Mouse (Mus musculus): Measurements from ENCODE around the gene Clasp1. TPM values are rescaled to one million over a fixed set of nuclear protein-coding genes. Genes with fewer than 3 reads are reported as not detected.
"Not testable (repeated sequence)": the region's sequence is repeated elsewhere in the genome, so short reads cannot be mapped to it uniquely, and the experiment has no call there.

The Clasp1 gene
- polyA plus RNA-seq, 1 experiment from 2014 or later, result 115 TPM

- H3K9me3 ChIP-seq (replicated peaks), result no peaks in the 10 kb centered on the region
- H3K9ac ChIP-seq, result no peak overlapping the region
- whole genome bisulfite sequencing, result 76% methylated on average over 4 of the region's 4 CpGs
- peaks cover 36% of the 10 kb centered on the region for H3K4me1 ChIP-seq (replicated peaks)
- no peaks in the 10 kb centered on the region for H3K27me3 ChIP-seq (replicated peaks)
- ATAC-seq (ENCODE audit: insufficient number of reproducible peaks, low FRiP score), result no peak
- no peak overlapping the region for H3K4me2 ChIP-seq
- H3K36me3 ChIP-seq, result peaks cover 87% of the 10 kb centered on the region
- no peak overlapping the region for H3K27ac ChIP-seq (ENCODE audit: poor library complexity, severe bottlenecking)
- H3K4me3 ChIP-seq, result no peak overlapping the region
These were observed 204.1 kb downstream of the Clasp1 start for GRCm38 (mm10) chr1:118592933-118593332.

- H3K9ac ChIP-seq, result no peak overlapping the region
- H3K27ac ChIP-seq (ENCODE audit: poor library complexity, severe bottlenecking), result no peak overlapping the region
- 17% methylated on average over 2 of the region's 2 CpGs for WGBS
- no peaks in the 10 kb centered on the region for H3K9me3 ChIP-seq (replicated peaks)
- H3K4me1 ChIP-seq (replicated peaks), result peaks cover 36% of the 10 kb centered on the region
- ATAC-seq (ENCODE audit: insufficient number of reproducible peaks, low FRiP score), result no peak
- H3K4me2 ChIP-seq, result no peak overlapping the region
- no peak overlapping the region for H3K4me3 ChIP-seq
- peaks cover 95% of the 10 kb centered on the region for H3K36me3 ChIP-seq
- H3K27me3 ChIP-seq (replicated peaks), result no peaks in the 10 kb centered on the region
These were observed 206.5 kb downstream of the Clasp1 start for GRCm38 (mm10) chr1:118595395-118595794.

GRCm38 (mm10) chr1:118597475-118598213 is 208.8 kb downstream of the Clasp1 start:
- Histone ChIP-seq H3K4me3 (no peak overlapping the region), H3K9ac (no peak overlapping the region), H3K4me1 (replicated peaks) (peaks cover 23% of the 10 kb centered on the region), H3K27ac (ENCODE audit: poor library complexity, severe bottlenecking) (no peak overlapping the region), H3K4me2 (no peak overlapping the region), H3K27me3 (replicated peaks) (no peaks in the 10 kb centered on the region), H3K36me3 (peaks cover 94% of the 10 kb centered on the region), H3K9me3 (replicated peaks) (no peaks in the 10 kb centered on the region)
- 94% methylated on average over 2 of the region's 2 CpGs for whole genome bisulfite sequencing
- ATAC-seq (ENCODE audit: insufficient number of reproducible peaks, low FRiP score), result no peak

GRCm38 (mm10) chr1:118598339-118598738 is 209.5 kb downstream of the Clasp1 start:
- Histone ChIP-seq H3K4me1 (replicated peaks) (peaks cover 20% of the 10 kb centered on the region), H3K27me3 (replicated peaks) (no peaks in the 10 kb centered on the region), H3K4me3 (no peak overlapping the region), H3K4me2 (no peak overlapping the region), H3K27ac (ENCODE audit: poor library complexity, severe bottlenecking) (no peak overlapping the region), H3K9ac (no peak overlapping the region), H3K36me3 (peaks cover 94% of the 10 kb centered on the region), H3K9me3 (replicated peaks) (no peaks in the 10 kb centered on the region)
- ATAC-seq (ENCODE audit: insufficient number of reproducible peaks, low FRiP score), result no peak
- WGBS, result 85% methylated on average over 3 of the region's 3 CpGs

- Histone ChIP-seq H3K9ac (no peak overlapping the region), H3K4me2 (no peak overlapping the region), H3K27ac (ENCODE audit: poor library complexity, severe bottlenecking) (no peak overlapping the region), H3K27me3 (replicated peaks) (no peaks in the 10 kb centered on the region), H3K9me3 (replicated peaks) (no peaks in the 10 kb centered on the region), H3K36me3 (peaks cover 33% of the 10 kb centered on the region), H3K4me3 (no peak overlapping the region), H3K4me1 (replicated peaks) (no peaks in the 10 kb centered on the region)
- 88% methylated on average over 3 of the region's 3 CpGs for WGBS
- no peak for ATAC-seq (ENCODE audit: insufficient number of reproducible peaks, low FRiP score)
These were observed 224.8 kb downstream of the Clasp1 start for GRCm38 (mm10) chr1:118613631-118614183.

GRCm38 (mm10) chr1:118621055-118621454 is 232.2 kb downstream of the Clasp1 start:
- not testable (repeated sequence) for H3K4me1 ChIP-seq (replicated peaks)

GRCm38 (mm10) chr1:118622857-118623256 is 234.0 kb downstream of the Clasp1 start:
- Histone ChIP-seq H3K36me3 (no peaks in the 10 kb centered on the region), H3K4me3 (no peak overlapping the region), H3K4me1 (replicated peaks) (peaks cover 11% of the 10 kb centered on the region; the same call in 1 of the 2 replicates), H3K9ac (no peak overlapping the region), H3K27ac (ENCODE audit: poor library complexity, severe bottlenecking) (no peak overlapping the region), H3K9me3 (replicated peaks) (0 out of 2 replicates have a peak, but pooled peaks cover 2% of the 10 kb centered on the region), H3K4me2 (no peak overlapping the region), H3K27me3 (replicated peaks) (peaks cover 17% of the 10 kb centered on the region; the same call in 1 of the 2 replicates)
- WGBS, result 49% methylated on average over 3 of the region's 3 CpGs
- ATAC-seq (ENCODE audit: insufficient number of reproducible peaks, low FRiP score), result no peak

More at GRCm38 (mm10) chr1:118621055-118621454, 232.2 kb downstream of the Clasp1 start:
- not testable (repeated sequence) for H3K9me3 ChIP-seq (replicated peaks); H3K4me2 ChIP-seq; H3K9ac ChIP-seq; H3K36me3 ChIP-seq; H3K4me3 ChIP-seq; ATAC-seq (ENCODE audit: insufficient number of reproducible peaks, low FRiP score); H3K27me3 ChIP-seq (replicated peaks); H3K27ac ChIP-seq (ENCODE audit: poor library complexity, severe bottlenecking)
- WGBS, result 81% methylated on average over 5 of the region's 5 CpGs

- H3K4me2 ChIP-seq, result no peak overlapping the region
- ATAC-seq (ENCODE audit: insufficient number of reproducible peaks, low FRiP score), result no peak
- no peak overlapping the region for H3K9ac ChIP-seq
- 0 out of 2 replicates have a peak, but pooled peaks cover 2% of the 10 kb centered on the region for H3K9me3 ChIP-seq (replicated peaks)
- H3K4me1 ChIP-seq (replicated peaks), result peaks cover 15% of the 10 kb centered on the region; the same call in 1 of the 2 replicates
- H3K27me3 ChIP-seq (replicated peaks), result peaks cover 21% of the 10 kb centered on the region; the same call in 1 of the 2 replicates
- H3K27ac ChIP-seq (ENCODE audit: poor library complexity, severe bottlenecking), result no peak overlapping the region
- H3K36me3 ChIP-seq, result no peaks in the 10 kb centered on the region
- H3K4me3 ChIP-seq, result no peak overlapping the region
- WGBS, result 43% methylated on average over 6 of the region's 6 CpGs
These were observed 236.6 kb downstream of the Clasp1 start for GRCm38 (mm10) chr1:118625461-118625860.

- Histone ChIP-seq H3K27ac (ENCODE audit: poor library complexity, severe bottlenecking) (no peak overlapping the region), H3K4me3 (no peak overlapping the region), H3K9ac (no peak overlapping the region), H3K36me3 (no peaks in the 10 kb centered on the region), H3K4me1 (replicated peaks) (peaks cover 15% of the 10 kb centered on the region; the same call in 1 of the 2 replicates), H3K4me2 (no peak overlapping the region), H3K9me3 (replicated peaks) (0 out of 2 replicates have a peak, but pooled peaks cover 2% of the 10 kb centered on the region), H3K27me3 (replicated peaks) (peaks cover 21% of the 10 kb centered on the region; the same call in 1 of the 2 replicates)
- WGBS, result 38% methylated on average over 2 of the region's 2 CpGs
- no peak for ATAC-seq (ENCODE audit: insufficient number of reproducible peaks, low FRiP score)
These were observed 237.1 kb downstream of the Clasp1 start for GRCm38 (mm10) chr1:118625921-118626320.

- 69% methylated on average over 2 of the region's 2 CpGs for WGBS
- ATAC-seq (ENCODE audit: insufficient number of reproducible peaks, low FRiP score), result no peak
- no peak overlapping the region for H3K4me2 ChIP-seq
- no peak overlapping the region for H3K9ac ChIP-seq
- H3K27me3 ChIP-seq (replicated peaks), result peaks cover 21% of the 10 kb centered on the region; the same call in 1 of the 2 replicates
- H3K4me3 ChIP-seq, result no peak overlapping the region
- H3K9me3 ChIP-seq (replicated peaks), result 0 out of 2 replicates have a peak, but pooled peaks cover 2% of the 10 kb centered on the region
- peaks cover 15% of the 10 kb centered on the region; the same call in 1 of the 2 replicates for H3K4me1 ChIP-seq (replicated peaks)
- H3K36me3 ChIP-seq, result no peaks in the 10 kb centered on the region
- H3K27ac ChIP-seq (ENCODE audit: poor library complexity, severe bottlenecking), result no peak overlapping the region
These were observed 237.6 kb downstream of the Clasp1 start for GRCm38 (mm10) chr1:118626452-118626851.

- Histone ChIP-seq H3K4me1 (replicated peaks) (peaks cover 15% of the 10 kb centered on the region; the same call in 1 of the 2 replicates), H3K27ac (ENCODE audit: poor library complexity, severe bottlenecking) (no peak within 1 kb of the TSS), H3K9ac (peak within 1 kb of the TSS; percentile 72), H3K27me3 (replicated peaks) (peaks cover 21% of the 10 kb centered on the region), H3K9me3 (replicated peaks) (no peaks in the 10 kb centered on the region), H3K36me3 (no peaks in the 10 kb centered on the region), H3K4me2 (peak within 1 kb of the TSS; percentile 99), H3K4me3 (peak within 1 kb of the TSS; percentile 64)
- peak; percentile 87 for ATAC-seq (ENCODE audit: insufficient number of reproducible peaks, low FRiP score)
- under 1% methylated on average over 48 of the region's 48 CpGs for WGBS
These were observed 239.1 kb downstream of the Clasp1 start, which contains the start of gene Tfcp2l1 for GRCm38 (mm10) chr1:118627781-118628464. Gene Tfcp2l1, plus strand, starts transcription at chr1:118627945.

All from heart, embryonic 12.5 days (tissue).